Mouse (Mus musculus) liver, embryonic 14.5 days (tissue): Measurements from ENCODE around the gene Ltbp2. TPM values are rescaled to one million over a fixed set of nuclear protein-coding genes. Genes with fewer than 3 reads are reported as not detected.

ENCODE experiments used
- ATAC-seq: fragments of 200-750 bp; cut with Nextera tagmentation; 2 replicates; pipeline ENCODE4 v1.8.0; 2017; ENCODE audit warnings: moderate number of reproducible peaks, mild to moderate bottlenecking, moderate library complexity; ENCODE audit not compliant: insufficient read depth
- DNase-seq, 3 experiments: peaks; one replicate each; pipeline ENCODE4 v3.0.0-alpha.2; 2012 to 2013; ENCODE audit warnings: low read depth in 3 of 3, low spot score in 3 of 3
- H3K27ac ChIP-seq: fragments of 300-500 bp; sonication (generic); 2 replicates; pipeline ENCODE4 v1.5.1; 2014; ENCODE audit warnings: moderate library complexity, mild to moderate bottlenecking, control low read depth, inconsistent platforms
- H3K27me3 ChIP-seq: fragments of 300-500 bp; sonication (generic); 2 replicates; pipeline ENCODE4 v1.6.1; 2014; ENCODE audit warnings: mild to moderate bottlenecking, low read length, moderate library complexity; ENCODE audit not compliant: control insufficient read depth, insufficient read depth
- H3K36me3 ChIP-seq: fragments of 300-500 bp; sonication (generic); replicated peaks from 2 replicates; pipeline ENCODE4 v1.6.1; 2014; ENCODE audit warnings: low read depth; ENCODE audit not compliant: control insufficient read depth, insufficient read depth
- H3K4me1 ChIP-seq, 2 experiments: fragments of 200-500 bp in 1 of 2; fragments of 300-500 bp in 1 of 2; sonication (generic) in 1 of 2; replicated peaks; 2 replicates each; pipeline ENCODE4 v1.6.1; 2012 to 2014; ENCODE audit warnings: antibody characterized with exemption in 1 of 2, inconsistent platforms in 1 of 2, low read length in 1 of 2; ENCODE audit not compliant: control insufficient read depth in 2 of 2, insufficient read depth in 2 of 2
- H3K4me2 ChIP-seq: fragments of 300-500 bp; sonication (generic); 2 replicates; pipeline ENCODE4 v1.6.1; 2014; ENCODE audit warnings: low read depth, mild to moderate bottlenecking, control low read depth, moderate library complexity
- H3K4me3 ChIP-seq, 2 experiments: fragments of 200-500 bp in 1 of 2; fragments of 300-500 bp in 1 of 2; sonication (generic) in 1 of 2; 2 replicates each; pipeline ENCODE4 v1.5.1; 2012 to 2014; ENCODE audit warnings: low read depth in 2 of 2, low read length in 2 of 2, mild to moderate bottlenecking in 2 of 2, control low read depth in 1 of 2, inconsistent platforms in 1 of 2, moderate library complexity in 1 of 2; ENCODE audit not compliant: insufficient read depth in 1 of 2
- H3K9ac ChIP-seq: fragments of 300-500 bp; sonication (generic); replicated peaks from 2 replicates; pipeline ENCODE4 v1.6.1; 2014; ENCODE audit warnings: mild to moderate bottlenecking, control low read depth, moderate library complexity
- H3K9me3 ChIP-seq: fragments of 300-500 bp; sonication (generic); 2 replicates; pipeline ENCODE4 v1.6.1; 2016; ENCODE audit warnings: low read length, mixed read lengths; ENCODE audit not compliant: control insufficient read depth
- CTCF ChIP-seq: IDR thresholded peaks from 2 replicates; pipeline ENCODE4 v1.5.1; 2016; ENCODE audit warnings: antibody characterized with exemption, low read depth, control low read depth
- EP300 ChIP-seq: IDR thresholded peaks from 2 replicates; pipeline ENCODE4 v1.6.1; 2016; ENCODE audit warnings: antibody characterized with exemption, low read depth
- WGBS: fragments of 180-500 bp; shearing (Covaris S2); extraction: QIAGEN DNeasy Blood & Tissue Kit; methylation state at CpG from one replicate; pipeline ENCODE4 v1.1.7; 2014; ENCODE audit not compliant: insufficient replicate concordance; 5-methylcytosine and 5-hydroxymethylcytosine counted together
- polyA plus RNA-seq, 2 experiments: library from polyadenylated mRNA; depleted of rRNA in 1 of 2; stranded (reverse) in 1 of 2; unstranded in 1 of 2; fragments of >200 nt; fragmentation: Nextera tagmentation in 1 of 2; extraction: Ambion mirVana in 1 of 2; gene quantifications; 2 replicates each; pipeline versions ENCODE4 v1.2.1 to v1.2.3; 2012 to 2014

The Ltbp2 gene
- polyA plus RNA-seq, 2 experiments = 0.08 to 0.21 TPM

GRCm38 (mm10) chr12:84766113-84766735 is 110.1 kb downstream of the Ltbp2 start:
- TF ChIP-seq CTCF (no peak), EP300 (no peak)
- Histone ChIP-seq H3K4me2 (no peak overlapping the region), H3K27me3 (no peaks in the 10 kb centered on the region), H3K9ac (no peak overlapping the region), H3K4me3 (no peak overlapping the region), H3K9me3 (no peaks in the 10 kb centered on the region), H3K4me1 (peaks cover 6 to 13% of the 10 kb centered on the region in 2 experiments; a peak in 3 of 4 replicates), H3K36me3 (peaks cover 3% of the 10 kb centered on the region; the same call in 1 of the 2 replicates), H3K27ac (no peak overlapping the region)
- 67% methylated on average over 5 of the region's 5 CpGs for WGBS
- DNase-seq (no peak), ATAC-seq (no peak)

GRCm38 (mm10) chr12:84765506-84765905 is 110.8 kb downstream of the Ltbp2 start:
- no peaks in the 10 kb centered on the region for H3K27me3 ChIP-seq
- no peak for TF ChIP-seq EP300
- no peak for TF ChIP-seq CTCF
- no peak overlapping the region for H3K27ac ChIP-seq
- H3K9ac ChIP-seq = no peak overlapping the region
- no peak for DNase-seq
- H3K36me3 ChIP-seq = peaks cover 3% of the 10 kb centered on the region; the same call in 1 of the 2 replicates
- no peak for ATAC-seq
- H3K9me3 ChIP-seq = no peaks in the 10 kb centered on the region
- H3K4me3 ChIP-seq = no peak overlapping the region
- H3K4me1 ChIP-seq = peaks cover under 1 to 7% of the 10 kb centered on the region in 2 experiments; a peak in 3 of 4 replicates
- WGBS = 72% methylated on average over 15 of the region's 15 CpGs
- no peak overlapping the region for H3K4me2 ChIP-seq

- no peak overlapping the region for H3K4me2 ChIP-seq
Observed at GRCm38 (mm10) chr12:84764756-84765155, 111.6 kb downstream of the Ltbp2 start.

GRCm38 (mm10) chr12:84763577-84764218 is 112.6 kb downstream of the Ltbp2 start:
- peaks cover 6% of the 10 kb centered on the region; the same call in 1 of the 2 replicates for H3K36me3 ChIP-seq
- TF ChIP-seq EP300 (no peak), CTCF (no peak)
- H3K4me3 ChIP-seq = no peak overlapping the region
- no peak for DNase-seq
- 76% methylated on average over 13 of the region's 13 CpGs for WGBS
- H3K9me3 ChIP-seq = no peaks in the 10 kb centered on the region
- H3K27ac ChIP-seq = no peak overlapping the region
- H3K4me1 ChIP-seq = 0 out of 4 replicates have a peak, but pooled peaks cover 0 to 5% of the 10 kb centered on the region in 2 experiments
- ATAC-seq = no peak
- H3K9ac ChIP-seq = no peak overlapping the region
- H3K27me3 ChIP-seq = no peaks in the 10 kb centered on the region
- H3K4me2 ChIP-seq = no peak overlapping the region

More at GRCm38 (mm10) chr12:84764756-84765155, 111.6 kb downstream of the Ltbp2 start:
- H3K9ac ChIP-seq = no peak overlapping the region
- WGBS = 81% methylated on average over 7 of the region's 7 CpGs
- DNase-seq = no peak
- no peak overlapping the region for H3K27ac ChIP-seq
- no peaks in the 10 kb centered on the region for H3K9me3 ChIP-seq
- H3K4me1 ChIP-seq = peaks cover 0 to 7% of the 10 kb centered on the region in 2 experiments; a peak in 2 of 4 replicates
- no peak for ATAC-seq
- H3K36me3 ChIP-seq = peaks cover 6% of the 10 kb centered on the region; the same call in 1 of the 2 replicates
- H3K4me3 ChIP-seq = no peak overlapping the region
- no peaks in the 10 kb centered on the region for H3K27me3 ChIP-seq
- TF ChIP-seq EP300 (no peak), CTCF (no peak)

- Histone ChIP-seq H3K27me3 (no peaks in the 10 kb centered on the region), H3K9me3 (no peaks in the 10 kb centered on the region), H3K9ac (no peak overlapping the region), H3K4me2 (no peak overlapping the region), H3K4me1 (0 out of 4 replicates have a peak, but pooled peaks cover 0 to 1% of the 10 kb centered on the region in 2 experiments), H3K27ac (no peak overlapping the region), H3K36me3 (peaks cover 6% of the 10 kb centered on the region; the same call in 1 of the 2 replicates), H3K4me3 (no peak overlapping the region)
- DNase-seq = no peak
- 64% methylated on average over 5 of the region's 5 CpGs for WGBS
- TF ChIP-seq EP300 = no peak
- TF ChIP-seq CTCF = no peak
- no peak for ATAC-seq
Observed at GRCm38 (mm10) chr12:84762532-84762931, 113.8 kb downstream of the Ltbp2 start.
